Mouse (Mus musculus) neural tube, embryonic 13.5 days (tissue): Measurements from ENCODE around the gene Tmem176b. TPM values are rescaled to one million over a fixed set of nuclear protein-coding genes. Genes with fewer than 3 reads are reported as not detected.

Source experiments
- ATAC-seq: fragments of 200-750 bp; cut with Nextera tagmentation; 2 replicates; pipeline ENCODE4 v1.8.0; 2017; ENCODE audit warnings: low read depth, mild to moderate bottlenecking, moderate TSS enrichment, moderate library complexity
- H3K27ac ChIP-seq: fragments of 300-500 bp; sonication (generic); replicated peaks from 2 replicates; pipeline ENCODE4 v1.5.1; 2015; ENCODE audit warnings: moderate library complexity, mild to moderate bottlenecking, inconsistent platforms
- H3K27me3 ChIP-seq: fragments of 300-500 bp; sonication (generic); 2 replicates; pipeline ENCODE4 v1.6.1; 2015; ENCODE audit warnings: mild to moderate bottlenecking, inconsistent platforms
- H3K36me3 ChIP-seq: fragments of 300-500 bp; sonication (generic); 2 replicates; pipeline ENCODE4 v1.6.1; 2015; ENCODE audit warnings: mild to moderate bottlenecking, inconsistent platforms
- H3K4me1 ChIP-seq: fragments of 300-500 bp; sonication (generic); replicated peaks from 2 replicates; pipeline ENCODE4 v1.6.1; 2015; ENCODE audit warnings: inconsistent platforms
- H3K4me2 ChIP-seq: fragments of 300-500 bp; sonication (generic); 2 replicates; pipeline ENCODE4 v1.6.1; 2015; ENCODE audit warnings: inconsistent platforms, mild to moderate bottlenecking, moderate library complexity
- H3K4me3 ChIP-seq: fragments of 300-500 bp; sonication (generic); 2 replicates; pipeline ENCODE4 v1.5.1; 2015; ENCODE audit warnings: mild to moderate bottlenecking, inconsistent platforms
- H3K9ac ChIP-seq: fragments of 300-500 bp; sonication (generic); 2 replicates; pipeline ENCODE4 v1.6.1; 2015; ENCODE audit warnings: moderate library complexity, mild to moderate bottlenecking, inconsistent platforms
- H3K9me3 ChIP-seq: fragments of 300-500 bp; sonication (generic); 2 replicates; pipeline ENCODE4 v1.6.1; 2016; ENCODE audit warnings: inconsistent platforms
- WGBS: fragments of 180-500 bp; shearing (Covaris S2); methylation state at CpG from one replicate; pipeline ENCODE4 v1.1.7; 2015; 5-methylcytosine and 5-hydroxymethylcytosine counted together
- polyA plus RNA-seq: library from polyadenylated mRNA; unstranded; fragments of >200 nt; fragmentation: Nextera tagmentation; extraction: Ambion mirVana; gene quantifications from 2 replicates; pipeline ENCODE4 v1.2.1, GENCODE M21; 2015

Tmem176b gene
- polyA plus RNA-seq, 1 experiment from 2014 or later: 151 TPM

GRCm38 (mm10) chr6:48817815-48818214, 23.5 kb downstream of the Tmem176b start:
- H3K4me2 ChIP-seq: no peak overlapping the region
- no peaks in the 10 kb centered on the region for H3K27me3 ChIP-seq
- no peaks in the 10 kb centered on the region for H3K36me3 ChIP-seq
- H3K9me3 ChIP-seq: no peaks in the 10 kb centered on the region
- 6% methylated on average over 6 of the region's 6 CpGs for WGBS
- H3K4me1 ChIP-seq: no peaks in the 10 kb centered on the region
- H3K4me3 ChIP-seq: no peak overlapping the region
- no peak overlapping the region for H3K27ac ChIP-seq
- H3K9ac ChIP-seq: no peak overlapping the region
- no peak for ATAC-seq

GRCm38 (mm10) chr6:48815013-48815412, 26.3 kb downstream of the Tmem176b start:
- Histone ChIP-seq H3K4me2 (no peak overlapping the region), H3K9me3 (no peaks in the 10 kb centered on the region), H3K4me1 (no peaks in the 10 kb centered on the region), H3K9ac (no peak overlapping the region), H3K4me3 (no peak overlapping the region), H3K36me3 (no peaks in the 10 kb centered on the region), H3K27ac (no peak overlapping the region), H3K27me3 (no peaks in the 10 kb centered on the region)
- no peak for ATAC-seq

- no peak for ATAC-seq
- Histone ChIP-seq H3K9ac (no peak overlapping the region), H3K9me3 (no peaks in the 10 kb centered on the region), H3K27me3 (no peaks in the 10 kb centered on the region), H3K4me2 (no peak overlapping the region), H3K36me3 (no peaks in the 10 kb centered on the region), H3K4me1 (no peaks in the 10 kb centered on the region), H3K4me3 (no peak overlapping the region), H3K27ac (no peak overlapping the region)
- WGBS: 81% methylated on average over 3 of the region's 3 CpGs
Measured at GRCm38 (mm10) chr6:48809494-48810219, 31.6 kb downstream of the Tmem176b start.

GRCm38 (mm10) chr6:48806746-48807145, 34.5 kb downstream of the Tmem176b start:
- 91% methylated on average over 3 of the region's 3 CpGs for WGBS
- H3K9me3 ChIP-seq: no peaks in the 10 kb centered on the region
- ATAC-seq: no peak
- no peaks in the 10 kb centered on the region for H3K4me1 ChIP-seq
- no peak overlapping the region for H3K9ac ChIP-seq
- no peaks in the 10 kb centered on the region for H3K36me3 ChIP-seq
- H3K27ac ChIP-seq: no peak overlapping the region
- H3K4me3 ChIP-seq: no peak overlapping the region
- H3K27me3 ChIP-seq: no peaks in the 10 kb centered on the region
- H3K4me2 ChIP-seq: no peak overlapping the region

- H3K9me3 ChIP-seq: no peaks in the 10 kb centered on the region; the same call in 1 of the 2 replicates
- H3K4me2 ChIP-seq: no peak overlapping the region
- 90% methylated on average over 5 of the region's 5 CpGs for WGBS
- no peak overlapping the region for H3K4me3 ChIP-seq
- H3K36me3 ChIP-seq: no peaks in the 10 kb centered on the region
- no peak for ATAC-seq
- H3K9ac ChIP-seq: no peak overlapping the region
- no peaks in the 10 kb centered on the region for H3K4me1 ChIP-seq
- H3K27ac ChIP-seq: no peak overlapping the region
- H3K27me3 ChIP-seq: no peaks in the 10 kb centered on the region
Measured at GRCm38 (mm10) chr6:48804346-48804745, 37.0 kb downstream of the Tmem176b start.

GRCm38 (mm10) chr6:48803406-48804051, 37.8 kb downstream of the Tmem176b start:
- H3K27me3 ChIP-seq: no peaks in the 10 kb centered on the region

GRCm38 (mm10) chr6:48801897-48802296, 39.4 kb downstream of the Tmem176b start:
- no peaks in the 10 kb centered on the region for H3K4me1 ChIP-seq
- no peak overlapping the region for H3K9ac ChIP-seq
- no peak for ATAC-seq
- no peaks in the 10 kb centered on the region for H3K27me3 ChIP-seq
- no peak overlapping the region for H3K4me2 ChIP-seq
- H3K4me3 ChIP-seq: no peak overlapping the region
- H3K27ac ChIP-seq: no peak overlapping the region
- no peaks in the 10 kb centered on the region for H3K36me3 ChIP-seq
- WGBS: 90% methylated on average over 1 of the region's 1 CpGs
- H3K9me3 ChIP-seq: no peaks in the 10 kb centered on the region; the same call in 1 of the 2 replicates

More at GRCm38 (mm10) chr6:48803406-48804051, 37.8 kb downstream of the Tmem176b start:
- Histone ChIP-seq H3K4me1 (no peaks in the 10 kb centered on the region), H3K4me3 (no peak overlapping the region), H3K36me3 (no peaks in the 10 kb centered on the region), H3K9ac (no peak overlapping the region), H3K27ac (no peak overlapping the region), H3K9me3 (no peaks in the 10 kb centered on the region; the same call in 1 of the 2 replicates), H3K4me2 (no peak overlapping the region)
- ATAC-seq: no peak

GRCm38 (mm10) chr6:48787867-48788266, 53.4 kb downstream of the Tmem176b start:
- ATAC-seq: no peak
- H3K36me3 ChIP-seq: no peaks in the 10 kb centered on the region
- H3K27ac ChIP-seq: no peak overlapping the region
- WGBS: 87% methylated on average over 2 of the region's 2 CpGs
- H3K27me3 ChIP-seq: no peaks in the 10 kb centered on the region
- H3K4me3 ChIP-seq: no peak overlapping the region
- no peaks in the 10 kb centered on the region for H3K4me1 ChIP-seq
- no peak overlapping the region for H3K9ac ChIP-seq
- H3K9me3 ChIP-seq: no peaks in the 10 kb centered on the region
- no peak overlapping the region for H3K4me2 ChIP-seq

- ATAC-seq: no peak
- H3K36me3 ChIP-seq: no peaks in the 10 kb centered on the region
- no peak overlapping the region for H3K4me3 ChIP-seq
- H3K4me1 ChIP-seq: no peaks in the 10 kb centered on the region
- H3K4me2 ChIP-seq: no peak overlapping the region
- H3K9me3 ChIP-seq: no peaks in the 10 kb centered on the region
- no peaks in the 10 kb centered on the region for H3K27me3 ChIP-seq
- no peak overlapping the region for H3K9ac ChIP-seq
- WGBS: 80% methylated on average over 2 of the region's 2 CpGs
- H3K27ac ChIP-seq: no peak overlapping the region
Measured at GRCm38 (mm10) chr6:48785601-48786000, 55.7 kb downstream of the Tmem176b start.

- Histone ChIP-seq H3K27me3 (no peaks in the 10 kb centered on the region), H3K27ac (no peak overlapping the region), H3K4me2 (no peak overlapping the region), H3K36me3 (no peaks in the 10 kb centered on the region), H3K9me3 (no peaks in the 10 kb centered on the region), H3K9ac (no peak overlapping the region), H3K4me3 (no peak overlapping the region), H3K4me1 (no peaks in the 10 kb centered on the region)
- 67% methylated on average over 1 of the region's 1 CpGs for WGBS
- ATAC-seq: no peak
Measured at GRCm38 (mm10) chr6:48785189-48785588, 56.1 kb downstream of the Tmem176b start.

GRCm38 (mm10) chr6:48784406-48784805, 56.9 kb downstream of the Tmem176b start:
- Histone ChIP-seq H3K4me3 (no peak overlapping the region), H3K9me3 (no peaks in the 10 kb centered on the region), H3K9ac (no peak overlapping the region), H3K36me3 (no peaks in the 10 kb centered on the region), H3K27ac (no peak overlapping the region), H3K4me2 (no peak overlapping the region), H3K4me1 (no peaks in the 10 kb centered on the region), H3K27me3 (no peaks in the 10 kb centered on the region)
- no peak for ATAC-seq
- 93% methylated on average over 1 of the region's 1 CpGs for WGBS
